Mouse (Mus musculus) CD4-positive helper T cell, adult 2 months (primary cell): ENCODE results near the gene Rnaseh2b.

Experiments
- DNase-seq: peaks from one replicate; pipeline ENCODE4 v3.0.0-alpha.2; 2012; ENCODE audit warnings: low read depth, missing footprints, low spot score

Gene Rnaseh2b

GRCm38 (mm10) chr14:62355201-62355600, 62.8 kb downstream of the Rnaseh2b start:
- no peak for DNase-seq

GRCm38 (mm10) chr14:62361263-62361980, 69.0 kb downstream of the Rnaseh2b start:
- DNase-seq, result no peak

- no peak for DNase-seq
Observed at GRCm38 (mm10) chr14:62363774-62364173, 71.4 kb downstream of the Rnaseh2b start.

- no peak for DNase-seq
Observed at GRCm38 (mm10) chr14:62370819-62371218, 78.4 kb downstream of the Rnaseh2b start.

- DNase-seq, result no peak
Observed at GRCm38 (mm10) chr14:62374001-62374400, 81.6 kb downstream of the Rnaseh2b start.

GRCm38 (mm10) chr14:62375694-62376093, 83.3 kb downstream of the Rnaseh2b start:
- no peak for DNase-seq

GRCm38 (mm10) chr14:62376115-62376514, 83.7 kb downstream of the Rnaseh2b start:
- DNase-seq, result no peak

- no peak for DNase-seq
Observed at GRCm38 (mm10) chr14:62379391-62379790, 87.0 kb downstream of the Rnaseh2b start.

GRCm38 (mm10) chr14:62380606-62381005, 88.2 kb downstream of the Rnaseh2b start:
- no peak for DNase-seq

- DNase-seq, result no peak
Observed at GRCm38 (mm10) chr14:62383109-62383508, 90.7 kb downstream of the Rnaseh2b start.

GRCm38 (mm10) chr14:62383786-62384299, 91.5 kb downstream of the Rnaseh2b start:
- no peak for DNase-seq

GRCm38 (mm10) chr14:62389064-62389728, 96.8 kb downstream of the Rnaseh2b start:
- DNase-seq, result no peak

GRCm38 (mm10) chr14:62389729-62390536, 97.5 kb downstream of the Rnaseh2b start:
- DNase-seq, result no peak

GRCm38 (mm10) chr14:62392754-62393153, 100.4 kb downstream of the Rnaseh2b start:
- DNase-seq, result no peak

GRCm38 (mm10) chr14:62395346-62395745, 103.0 kb downstream of the Rnaseh2b start:
- no peak for DNase-seq

GRCm38 (mm10) chr14:62416007-62416741, 123.8 kb downstream of the Rnaseh2b start:
- DNase-seq, result no peak

- no peak for DNase-seq
Observed at GRCm38 (mm10) chr14:62416742-62417134, 124.3 kb downstream of the Rnaseh2b start.

GRCm38 (mm10) chr14:62417501-62417900, 125.1 kb downstream of the Rnaseh2b start:
- DNase-seq, result no peak

- DNase-seq, result no peak
Observed at GRCm38 (mm10) chr14:62422265-62422664, 129.9 kb downstream of the Rnaseh2b start.
